Mouse (Mus musculus) spleen, adult 2 months (tissue): ENCODE measurements around the gene Siae.

Experiments used
- CTCF ChIP-seq: fragments of 200-500 bp; IDR thresholded peaks from 2 replicates; pipeline ENCODE4 v1.5.1; 2011; ENCODE audit warnings: mild to moderate bottlenecking, inconsistent platforms; ENCODE audit not compliant: insufficient read depth, insufficient read length, insufficient replicate concordance; ENCODE audit errors: extremely low read depth
- POLR2A ChIP-seq: fragments of 200-500 bp; IDR thresholded peaks from 2 replicates; pipeline ENCODE4 v1.6.1; 2011; ENCODE audit warnings: low read depth, low read length, inconsistent platforms

- no peak for TF ChIP-seq CTCF
- no peak for TF ChIP-seq POLR2A
Observed at GRCm38 (mm10) chr9:37670261-37670660, 114.8 kb downstream of the Siae start.
